Mouse (Mus musculus): ENCODE data around the gene Astn2. TPM values are rescaled to one million over a fixed set of nuclear protein-coding genes. Genes with fewer than 3 reads are reported as not detected.

Astn2 gene
- total RNA-seq, 2 experiments from 2014 or later, result not detected

DNA sequence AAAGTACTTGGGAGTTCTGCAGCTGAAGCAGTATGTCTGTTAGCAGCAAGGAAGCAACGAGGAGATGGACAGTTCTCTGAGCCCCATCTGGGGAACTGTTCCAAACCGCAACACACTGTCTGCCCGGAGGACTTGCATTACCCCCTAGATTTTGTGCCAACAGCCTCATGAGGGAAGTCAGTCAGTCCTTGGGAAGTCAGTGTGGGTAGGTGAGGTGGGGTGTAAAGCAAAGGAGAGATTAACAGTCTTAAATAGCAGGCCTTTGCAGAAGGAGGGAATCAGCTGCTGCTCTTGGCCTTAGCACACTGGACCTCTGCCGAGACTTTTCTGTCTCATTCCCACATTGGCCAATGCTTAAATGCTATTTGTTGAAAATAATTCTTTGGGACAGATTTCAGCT, 1049.8 kb downstream of the Astn2 start:
- peak; percentile 69 for ATAC-seq (replicated peaks; ENCODE audit: poor library complexity)

- no peak for ATAC-seq (replicated peaks; ENCODE audit: poor library complexity)
These were observed 1053.9 kb downstream of the Astn2 start for GRCm38 (mm10) chr4:65350521-65350920.

GRCm38 (mm10) chr4:65341766-65342165, 1062.6 kb downstream of the Astn2 start:
- no peak for ATAC-seq (replicated peaks; ENCODE audit: poor library complexity)

GRCm38 (mm10) chr4:65333718-65334117, 1070.7 kb downstream of the Astn2 start:
- ATAC-seq (replicated peaks; ENCODE audit: poor library complexity), result no peak
